Mouse (Mus musculus) ES-E14 (cell line): ENCODE data around the gene Slc9a3.

Source experiments
- CHD2 ChIP-seq: IDR thresholded peaks from 2 replicates; pipeline ENCODE4 v1.6.1; 2014; ENCODE audit warnings: mild to moderate bottlenecking, low read depth, low read length, inconsistent platforms
- HCFC1 ChIP-seq: IDR thresholded peaks from 2 replicates; pipeline ENCODE4 v1.6.1; 2012; ENCODE audit warnings: low read length, inconsistent platforms, borderline replicate concordance; ENCODE audit not compliant: insufficient read depth
- MAFK ChIP-seq: IDR thresholded peaks from 2 replicates; pipeline ENCODE4 v1.6.1; 2014; ENCODE audit warnings: mild to moderate bottlenecking, low read depth, low read length, inconsistent platforms; ENCODE audit not compliant: insufficient read depth
- ZC3H11A ChIP-seq: IDR thresholded peaks from 2 replicates; pipeline ENCODE4 v1.6.1; 2012; ENCODE audit warnings: low read depth, mild to moderate bottlenecking, inconsistent platforms, low read length, borderline replicate concordance
- ZNF384 ChIP-seq: IDR thresholded peaks from 2 replicates; pipeline ENCODE4 v1.6.1; 2012; ENCODE audit warnings: low read depth, low read length, inconsistent platforms

DNA sequence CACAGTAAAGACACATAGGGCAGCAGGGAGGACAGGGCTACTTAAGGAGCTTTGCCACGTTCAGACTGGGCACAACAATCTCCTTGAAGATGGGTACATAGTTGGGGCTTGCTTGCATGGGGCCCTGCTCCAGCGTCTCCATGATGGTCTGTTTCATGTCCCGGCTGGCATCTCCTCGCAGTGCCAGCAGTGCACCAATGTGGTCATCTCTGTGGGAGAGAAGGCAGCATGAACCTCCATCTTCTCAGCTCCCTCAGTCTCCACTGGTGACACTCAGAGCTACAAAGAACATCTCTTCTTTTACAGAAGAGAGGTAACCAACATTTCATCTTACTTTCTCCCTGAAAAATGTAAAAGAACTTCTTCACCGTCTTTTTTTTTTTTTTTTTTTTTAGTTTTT is 50.8 kb downstream of the Slc9a3 start:
- TF ChIP-seq ZC3H11A (no peak), ZNF384 (no peak), HCFC1 (no peak), CHD2 (no peak), MAFK (no peak)
